Mouse (Mus musculus): ENCODE results near the gene Ddx17. TPM values are rescaled to one million over a fixed set of nuclear protein-coding genes. Genes with fewer than 3 reads are reported as not detected.

Ddx17 gene
- polyA plus RNA-seq, 1 experiment from 2014 or later = 79.2 TPM

Small RNAs within 50 kb of the gene (microRNA-seq; reads per million reads assigned to microRNA genes)
- not detected for gene Gm27903 (ENCODE audit: borderline number of aligned reads)

Other genes with a start within 250 kb of the Ddx17 start
- gene Pla2g6, start 218.4 kb downstream of the Ddx17 start, polyA plus RNA-seq (2014; fragmentation: Nextera tagmentation; extraction: Ambion mirVana) = 11.8 and 15.1 TPM in 2 replicates
- 2.2 and 2.5 TPM in 2 replicates for gene Maff, start 200.1 kb downstream of the Ddx17 start, polyA plus RNA-seq (2014; fragmentation: Nextera tagmentation; extraction: Ambion mirVana)
- 36.2 and 45.5 TPM in 2 replicates for gene Tmem184b, start 143.2 kb downstream of the Ddx17 start, polyA plus RNA-seq (2014; fragmentation: Nextera tagmentation; extraction: Ambion mirVana)
- gene Csnk1e, start 91.2 kb downstream of the Ddx17 start, polyA plus RNA-seq (2014; fragmentation: Nextera tagmentation; extraction: Ambion mirVana) = 108 and 109 TPM in 2 replicates
- gene Kcnj4, start 41.5 kb downstream of the Ddx17 start, polyA plus RNA-seq (2014; fragmentation: Nextera tagmentation; extraction: Ambion mirVana) = 0.25 TPM in 1 of 2 replicates, not detected in the other
- gene Kdelr3, start 30.3 kb downstream of the Ddx17 start, polyA plus RNA-seq (2014; fragmentation: Nextera tagmentation; extraction: Ambion mirVana) = 11.8 and 13.7 TPM in 2 replicates
- 0.89 and 1.5 TPM in 2 replicates for gene Dmc1, start 58.4 kb upstream of the Ddx17 start, polyA plus RNA-seq (2014; fragmentation: Nextera tagmentation; extraction: Ambion mirVana)
- 1.8 and 3.3 TPM in 2 replicates for gene Fam227a, start 112.2 kb upstream of the Ddx17 start, polyA plus RNA-seq (2014; fragmentation: Nextera tagmentation; extraction: Ambion mirVana)
- 64.3 and 66.2 TPM in 2 replicates for gene Cby1, start 112.5 kb upstream of the Ddx17 start, polyA plus RNA-seq (2014; fragmentation: Nextera tagmentation; extraction: Ambion mirVana)
- gene Tomm22, start 124.1 kb upstream of the Ddx17 start, polyA plus RNA-seq (2014; fragmentation: Nextera tagmentation; extraction: Ambion mirVana) = 308 and 320 TPM in 2 replicates
- gene Josd1, start 141.2 kb upstream of the Ddx17 start, polyA plus RNA-seq (2014; fragmentation: Nextera tagmentation; extraction: Ambion mirVana) = 16.4 and 17.4 TPM in 2 replicates
- gene Gtpbp1, start 144.1 kb upstream of the Ddx17 start, polyA plus RNA-seq (2014; fragmentation: Nextera tagmentation; extraction: Ambion mirVana) = 29.2 and 31.6 TPM in 2 replicates
- 3.1 and 4.4 TPM in 2 replicates for gene Sun2, start 195.8 kb upstream of the Ddx17 start, polyA plus RNA-seq (2014; fragmentation: Nextera tagmentation; extraction: Ambion mirVana)
- gene Dnal4, start 231.1 kb upstream of the Ddx17 start, polyA plus RNA-seq (2014; fragmentation: Nextera tagmentation; extraction: Ambion mirVana) = 61.6 and 64.2 TPM in 2 replicates